Mouse (Mus musculus): ENCODE measurements around the gene Slc25a13.

The Slc25a13 gene

GRCm38 (mm10) chr6:6011364-6011763 is 205.6 kb downstream of the Slc25a13 start:
- DNase-seq, result no peak

- peak; percentile 54 to 82 for DNase-seq
Observed at GRCm38 (mm10) chr6:6005762-6006431, 211.1 kb downstream of the Slc25a13 start.

GRCm38 (mm10) chr6:6004756-6005485 is 212.1 kb downstream of the Slc25a13 start:
- no peak for DNase-seq

- DNase-seq, result no peak
Observed at GRCm38 (mm10) chr6:6002061-6002460, 214.9 kb downstream of the Slc25a13 start.

- DNase-seq, result no peak
Observed at GRCm38 (mm10) chr6:5997535-5997934, 219.4 kb downstream of the Slc25a13 start.

- peak in 1 of 2 experiments; percentile 5 for DNase-seq
Observed at GRCm38 (mm10) chr6:5993056-5993455, 223.9 kb downstream of the Slc25a13 start.

- peak; percentile 89 to 91 for DNase-seq
Observed at GRCm38 (mm10) chr6:5991817-5992755, 224.9 kb downstream of the Slc25a13 start.

GRCm38 (mm10) chr6:5991243-5991642 is 225.7 kb downstream of the Slc25a13 start:
- no peak for DNase-seq
